Mouse (Mus musculus): Measurements from ENCODE around the gene Sfmbt2.

DNA sequence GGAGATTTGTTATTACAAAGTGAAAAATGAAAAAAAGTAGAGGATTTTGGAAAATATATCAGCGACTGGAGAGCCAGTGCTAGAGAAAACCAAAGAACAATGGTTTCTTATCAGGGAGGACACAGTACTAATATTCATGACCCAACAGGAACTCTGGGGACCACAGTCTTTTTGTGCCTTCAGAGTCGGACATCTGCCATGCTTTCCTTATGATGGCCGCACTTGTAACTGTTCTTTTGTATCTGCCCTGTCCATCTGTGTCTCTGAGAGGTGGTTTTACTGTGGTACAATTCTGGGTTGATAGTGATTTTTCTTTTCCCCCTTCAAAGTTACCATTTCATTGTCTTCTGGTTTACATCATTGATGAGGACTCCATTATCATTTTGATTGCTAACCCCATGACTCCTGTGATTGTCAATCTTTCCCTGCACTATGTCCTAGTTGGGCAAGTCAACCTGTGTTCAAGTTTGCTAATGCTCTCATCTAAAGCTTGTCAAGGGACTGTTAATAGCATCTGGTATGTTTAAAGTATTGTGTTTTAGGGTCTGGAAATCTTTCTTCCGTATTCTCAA, 35.2 kb upstream of the Sfmbt2 start:
- no peak for TF ChIP-seq MYOD1 (IDR thresholded peaks at IDR 0.05; ENCODE audit: control insufficient read depth in 1 of 3, insufficient read length in 2 of 3, low read depth in 2 of 3)
- no peak for TF ChIP-seq POLR2A (IDR thresholded peaks at IDR 0.05; ENCODE audit: insufficient read length, low read depth)
- no peak for TF ChIP-seq MYOG (IDR thresholded peaks at IDR 0.05; ENCODE audit: control insufficient read depth in 1 of 3, insufficient read depth in 1 of 3, insufficient read length in 2 of 3, low read depth in 2 of 3)
- no peak for TF ChIP-seq MAX (IDR thresholded peaks at IDR 0.05; ENCODE audit: low read depth)
- no peak for TF ChIP-seq USF1 (IDR thresholded peaks at IDR 0.05; ENCODE audit: low read depth)
- no peak for TF ChIP-seq SRF (IDR thresholded peaks at IDR 0.05; ENCODE audit: control insufficient read depth, insufficient read length, low read depth)

All from myocyte (in vitro differentiated cells).